Mouse (Mus musculus) hindbrain, embryonic 10.5 days (tissue): ENCODE data around the gene Cfap97. TPM values are rescaled to one million over a fixed set of nuclear protein-coding genes. Genes with fewer than 3 reads are reported as not detected.
"Not testable (repeated sequence)": the region's sequence is repeated elsewhere in the genome, so short reads cannot be mapped to it uniquely, and the experiment has no call there.

Source experiments
- DNase-seq: peaks from one replicate; pipeline ENCODE4 v3.0.0-alpha.2; 2017; ENCODE audit warnings: low spot score
- H3K27ac ChIP-seq: fragments of 300-500 bp; sonication (generic); 2 replicates; pipeline ENCODE4 v1.5.1; 2016; ENCODE audit warnings: mild to moderate bottlenecking, moderate library complexity
- H3K27me3 ChIP-seq: fragments of 300-500 bp; sonication (generic); 2 replicates; pipeline ENCODE4 v1.6.1; 2016; ENCODE audit warnings: mild to moderate bottlenecking; ENCODE audit not compliant: poor library complexity, insufficient read depth, severe bottlenecking
- H3K36me3 ChIP-seq: fragments of 300-500 bp; sonication (generic); 2 replicates; pipeline ENCODE4 v1.6.1; 2016; ENCODE audit warnings: mild to moderate bottlenecking, moderate library complexity
- H3K4me1 ChIP-seq: fragments of 300-500 bp; sonication (generic); replicated peaks from 2 replicates; pipeline ENCODE4 v1.6.1; 2016; ENCODE audit warnings: mild to moderate bottlenecking
- H3K4me3 ChIP-seq: fragments of 300-500 bp; sonication (generic); 2 replicates; pipeline ENCODE4 v1.5.1; 2016; ENCODE audit warnings: mild to moderate bottlenecking, moderate library complexity
- H3K9me3 ChIP-seq: fragments of 300-500 bp; sonication (generic); 2 replicates; pipeline ENCODE4 v1.6.1; 2016; ENCODE audit warnings: mild to moderate bottlenecking, moderate library complexity
- WGBS: fragments of 180-500 bp; shearing (Covaris S2); methylation state at CpG from one replicate; pipeline ENCODE4 v1.1.7; 2016; 5-methylcytosine and 5-hydroxymethylcytosine counted together
- polyA plus RNA-seq: library from polyadenylated mRNA; unstranded; fragments of >200 nt; fragmentation: Nextera tagmentation; extraction: Ambion mirVana; gene quantifications from 2 replicates; pipeline ENCODE4 v1.2.1, GENCODE M21; 2016

The Cfap97 gene
- polyA plus RNA-seq, 1 experiment from 2014 or later = 14.9 TPM

DNA sequence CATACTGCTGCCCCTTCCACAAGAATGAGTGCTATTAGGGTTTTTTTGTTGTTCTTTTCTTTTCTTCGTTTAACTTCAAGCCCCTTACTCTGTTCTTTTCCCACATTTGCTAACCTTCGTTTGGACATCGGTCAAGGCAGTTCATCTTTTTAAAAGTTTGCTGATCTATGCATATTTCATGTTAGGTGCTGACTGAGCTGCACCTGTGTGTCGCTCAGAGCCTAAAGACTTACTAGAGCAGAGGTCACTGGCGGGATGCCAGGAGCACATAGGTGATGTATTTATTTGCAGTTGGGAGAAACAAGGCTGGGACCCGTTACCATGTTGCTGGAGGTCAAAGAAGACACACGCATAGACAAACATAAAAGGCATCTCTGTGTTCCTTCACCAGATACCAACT lies 60.6 kb downstream of the Cfap97 start:
- no peak for DNase-seq
- H3K4me1 ChIP-seq = peaks cover 48% of the 10 kb centered on the region
- 46% methylated on average over 7 of the region's 7 CpGs for WGBS
- peaks cover 46% of the 10 kb centered on the region for H3K27me3 ChIP-seq
- no peaks in the 10 kb centered on the region for H3K9me3 ChIP-seq
- 0 out of 2 replicates have a peak overlapping the region, but pooled peaks have one; percentile 97 for H3K27ac ChIP-seq
- H3K4me3 ChIP-seq = peak overlapping the region; percentile 86; the same call in 1 of the 2 replicates
- H3K36me3 ChIP-seq = peaks cover 23% of the 10 kb centered on the region

DNA sequence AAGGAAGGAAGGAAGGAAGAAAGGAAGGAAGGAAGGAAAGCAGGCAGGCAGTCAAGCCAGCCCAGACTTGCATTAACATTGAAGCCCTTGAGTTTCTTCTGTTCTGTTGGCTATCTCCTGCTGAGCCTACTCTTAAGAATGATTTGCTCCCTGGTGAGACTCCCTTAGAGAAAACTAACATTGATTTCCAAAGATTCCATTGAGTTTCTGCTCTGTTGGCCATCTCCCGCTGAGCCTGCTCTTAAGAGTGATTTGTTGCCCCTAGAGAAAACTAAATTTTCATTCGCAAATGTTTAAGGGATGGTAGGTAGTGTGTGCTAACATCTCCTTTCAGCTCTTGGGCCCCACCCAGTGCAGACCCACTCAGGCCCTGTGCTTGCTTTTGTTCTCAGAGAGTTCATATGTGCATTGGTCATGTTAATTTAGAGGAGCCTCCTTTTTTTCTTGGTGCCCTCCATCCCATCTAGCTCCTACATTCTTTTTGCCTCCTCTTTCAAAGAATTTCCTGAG lies 62.5 kb downstream of the Cfap97 start:
- 7% methylated on average over 2 of the region's 2 CpGs for WGBS
- H3K27ac ChIP-seq = no peak overlapping the region
- no peaks in the 10 kb centered on the region for H3K9me3 ChIP-seq
- peaks cover 40% of the 10 kb centered on the region for H3K4me1 ChIP-seq
- peaks cover 5% of the 10 kb centered on the region for H3K36me3 ChIP-seq
- H3K4me3 ChIP-seq = no peak overlapping the region
- peaks cover 64% of the 10 kb centered on the region for H3K27me3 ChIP-seq
- DNase-seq = no peak

DNA sequence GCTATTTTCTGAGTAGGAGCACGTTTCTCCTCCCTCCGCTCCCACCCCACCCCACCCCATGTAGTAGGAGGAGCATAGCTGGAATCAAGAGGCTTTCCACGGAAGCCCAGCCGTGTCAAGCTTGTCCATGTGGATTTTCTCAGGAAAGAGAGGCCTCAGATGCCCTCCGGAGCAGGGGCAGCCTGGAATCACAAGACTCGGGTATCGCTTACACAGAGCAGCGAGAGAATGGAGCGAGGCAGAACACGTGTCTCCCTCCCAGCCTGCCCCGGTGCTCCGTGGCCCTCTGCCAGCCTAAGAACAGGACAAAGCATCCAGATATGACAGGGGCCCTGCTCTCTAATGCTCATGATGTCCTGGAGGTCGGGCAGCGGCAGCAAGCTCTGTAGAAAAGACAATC lies 65.3 kb downstream of the Cfap97 start:
- 3% methylated on average over 14 of the region's 14 CpGs for WGBS
- peak overlapping the region; percentile 77 for H3K27ac ChIP-seq

DNA sequence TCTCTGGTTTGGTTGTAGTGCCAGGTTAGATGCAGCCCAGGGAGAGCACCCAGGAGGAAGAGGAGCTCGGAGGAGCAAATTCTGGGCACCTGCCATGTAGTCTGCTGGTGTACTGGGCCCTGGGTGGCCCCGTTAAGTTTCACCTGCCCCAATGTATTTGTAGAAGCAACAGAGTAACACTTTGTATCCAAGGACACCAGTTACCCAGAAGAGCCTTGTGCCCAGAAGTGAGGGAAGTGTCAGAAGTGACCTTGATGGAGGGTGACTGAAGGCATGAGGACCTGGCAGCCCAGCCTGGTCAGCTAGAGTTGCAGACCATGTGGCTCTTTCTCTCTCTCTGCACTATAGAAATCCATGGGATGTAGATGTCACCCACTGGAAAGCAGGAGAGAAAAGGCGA lies 69.0 kb downstream of the Cfap97 start:
- WGBS = 74% methylated on average over 3 of the region's 3 CpGs
- no peaks in the 10 kb centered on the region for H3K36me3 ChIP-seq
- peaks cover 6% of the 10 kb centered on the region for H3K4me1 ChIP-seq
- no peak overlapping the region for H3K4me3 ChIP-seq
- no peak overlapping the region for H3K27ac ChIP-seq
- H3K9me3 ChIP-seq = no peaks in the 10 kb centered on the region
- no peak for DNase-seq
- H3K27me3 ChIP-seq = peaks cover 48% of the 10 kb centered on the region

More for the DNA sequence above, 65.3 kb downstream of the Cfap97 start:
- H3K4me1 ChIP-seq = peaks cover 14% of the 10 kb centered on the region
- DNase-seq = peak; percentile 70
- peaks cover 81% of the 10 kb centered on the region for H3K27me3 ChIP-seq
- no peaks in the 10 kb centered on the region for H3K36me3 ChIP-seq
- H3K4me3 ChIP-seq = peak overlapping the region; percentile 45
- no peaks in the 10 kb centered on the region for H3K9me3 ChIP-seq

DNA sequence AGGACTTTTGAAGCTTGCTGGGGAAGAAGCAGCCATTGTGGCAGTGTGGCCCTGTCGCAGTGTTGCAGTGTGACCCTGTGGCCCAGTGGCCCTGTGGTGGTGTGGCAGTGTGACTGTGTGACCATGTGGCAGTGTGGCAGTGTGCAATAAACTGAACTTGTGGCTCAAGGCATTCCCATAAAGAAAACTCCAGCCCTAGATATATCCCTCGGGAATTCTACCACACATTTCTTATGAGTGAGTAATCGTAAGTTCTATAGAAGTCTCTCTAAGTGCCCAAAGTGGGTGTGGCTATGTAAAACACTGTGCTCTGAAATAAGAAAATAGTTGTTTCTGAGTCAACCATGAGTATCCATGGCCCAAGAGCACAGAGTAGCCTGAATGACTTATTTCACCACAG lies 73.9 kb downstream of the Cfap97 start:
- Histone ChIP-seq H3K27ac (no peak overlapping the region), H3K4me1 (no peaks in the 10 kb centered on the region), H3K4me3 (no peak overlapping the region), H3K27me3 (peaks cover 2% of the 10 kb centered on the region), H3K9me3 (no peaks in the 10 kb centered on the region), H3K36me3 (no peaks in the 10 kb centered on the region)
- DNase-seq = no peak
- 81% methylated on average over 3 of the region's 3 CpGs for WGBS

DNA sequence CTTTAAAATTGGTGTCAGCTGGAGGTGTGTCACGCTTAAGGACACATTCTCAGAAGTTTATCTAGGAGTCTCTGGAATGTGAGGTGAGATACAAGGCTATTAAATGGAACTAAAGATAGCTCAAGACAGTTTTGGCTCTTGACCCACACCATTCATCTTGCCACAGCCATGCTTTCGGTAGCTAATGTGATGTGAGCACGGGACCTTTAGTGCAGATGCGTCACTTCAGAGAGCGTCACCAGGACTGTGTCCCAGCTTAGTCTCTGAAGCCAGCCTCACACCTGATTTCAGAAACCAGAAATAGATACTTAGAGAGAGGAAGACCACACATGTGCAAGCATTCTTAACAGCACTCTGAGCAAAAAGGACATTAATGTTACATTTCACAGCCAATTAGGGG lies 75.1 kb downstream of the Cfap97 start:
- WGBS = 93% methylated on average over 5 of the region's 5 CpGs
- Histone ChIP-seq H3K36me3 (no peaks in the 10 kb centered on the region), H3K4me3 (no peak overlapping the region), H3K4me1 (no peaks in the 10 kb centered on the region), H3K27ac (no peak overlapping the region), H3K27me3 (no peaks in the 10 kb centered on the region), H3K9me3 (no peaks in the 10 kb centered on the region)
- DNase-seq = no peak

DNA sequence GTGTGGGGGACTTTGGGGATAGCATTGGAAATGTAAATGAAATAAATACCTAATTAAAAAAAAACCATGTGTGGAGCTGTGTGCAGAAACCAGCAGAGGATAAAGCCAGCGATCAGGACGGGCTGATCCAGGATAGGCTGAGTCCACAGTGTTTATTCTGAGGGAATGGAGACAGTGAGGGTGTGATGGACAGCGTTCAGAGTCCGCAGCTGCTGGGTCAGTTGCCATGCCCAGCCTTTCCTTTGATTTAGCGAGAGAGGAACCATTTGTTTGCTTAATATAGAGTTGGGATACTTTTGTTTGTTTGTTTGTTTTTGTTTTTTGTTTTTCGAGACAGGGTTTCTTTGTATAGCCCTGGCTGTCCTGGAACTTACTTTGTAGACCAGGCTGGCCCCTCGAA lies 80.4 kb downstream of the Cfap97 start:
- not testable (repeated sequence) for DNase-seq, H3K27ac ChIP-seq, H3K9me3 ChIP-seq, H3K36me3 ChIP-seq, H3K4me3 ChIP-seq, H3K4me1 ChIP-seq
- WGBS = 89% methylated on average over 7 of the region's 7 CpGs
- peaks cover 12% of the 10 kb centered on the region for H3K27me3 ChIP-seq

DNA sequence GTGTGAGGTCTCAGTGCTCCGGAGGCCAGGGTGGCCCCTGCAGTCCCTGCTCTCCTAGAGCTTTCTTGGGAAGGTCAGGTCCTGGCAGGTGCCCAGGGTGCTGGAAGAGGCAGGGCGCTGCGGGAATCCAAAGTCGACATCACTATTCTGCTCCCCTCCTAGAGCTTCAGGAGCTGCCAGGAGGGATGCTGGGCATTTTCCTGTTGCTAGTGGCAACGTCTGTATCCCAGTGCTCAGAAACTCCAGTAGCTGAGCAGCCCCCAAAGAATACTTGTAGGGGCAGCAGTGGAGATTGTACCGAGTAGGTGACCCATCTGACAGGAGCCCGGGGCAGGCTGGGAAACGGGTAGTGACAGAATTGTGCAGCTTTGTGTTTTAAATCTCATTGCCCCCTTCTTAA lies 81.2 kb downstream of the Cfap97 start:
- H3K36me3 ChIP-seq = no peaks in the 10 kb centered on the region
- H3K27ac ChIP-seq = no peak overlapping the region
- H3K4me3 ChIP-seq = no peak overlapping the region
- H3K9me3 ChIP-seq = no peaks in the 10 kb centered on the region
- 60% methylated on average over 8 of the region's 8 CpGs for WGBS
- DNase-seq = no peak
- H3K27me3 ChIP-seq = peaks cover 15% of the 10 kb centered on the region
- H3K4me1 ChIP-seq = 0 out of 2 replicates have a peak, but pooled peaks cover 4% of the 10 kb centered on the region

DNA sequence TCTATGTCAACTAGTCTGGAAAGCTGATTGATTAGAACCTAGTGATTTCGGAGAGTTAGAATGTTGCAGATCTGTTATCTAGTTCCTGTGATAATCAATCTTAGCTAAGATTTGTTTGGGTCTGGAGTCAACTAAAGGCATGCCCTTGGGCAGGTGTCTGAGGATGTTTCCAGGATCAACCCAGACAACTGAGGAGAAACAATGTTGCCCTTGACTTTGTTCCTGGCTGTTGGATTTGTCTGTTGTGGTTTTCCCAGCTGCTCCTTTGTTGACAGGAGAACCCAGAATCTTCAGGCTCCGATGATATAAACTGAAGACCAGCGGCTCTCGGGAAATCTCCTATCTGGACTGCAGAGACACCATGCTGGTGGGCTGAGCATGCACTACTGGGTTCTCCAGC lies 83.2 kb downstream of the Cfap97 start:
- WGBS = 85% methylated on average over 4 of the region's 4 CpGs
- Histone ChIP-seq H3K9me3 (no peaks in the 10 kb centered on the region), H3K27ac (no peak overlapping the region), H3K27me3 (peaks cover 27% of the 10 kb centered on the region), H3K36me3 (no peaks in the 10 kb centered on the region), H3K4me1 (0 out of 2 replicates have a peak, but pooled peaks cover 4% of the 10 kb centered on the region), H3K4me3 (no peak overlapping the region)
- DNase-seq = no peak

DNA sequence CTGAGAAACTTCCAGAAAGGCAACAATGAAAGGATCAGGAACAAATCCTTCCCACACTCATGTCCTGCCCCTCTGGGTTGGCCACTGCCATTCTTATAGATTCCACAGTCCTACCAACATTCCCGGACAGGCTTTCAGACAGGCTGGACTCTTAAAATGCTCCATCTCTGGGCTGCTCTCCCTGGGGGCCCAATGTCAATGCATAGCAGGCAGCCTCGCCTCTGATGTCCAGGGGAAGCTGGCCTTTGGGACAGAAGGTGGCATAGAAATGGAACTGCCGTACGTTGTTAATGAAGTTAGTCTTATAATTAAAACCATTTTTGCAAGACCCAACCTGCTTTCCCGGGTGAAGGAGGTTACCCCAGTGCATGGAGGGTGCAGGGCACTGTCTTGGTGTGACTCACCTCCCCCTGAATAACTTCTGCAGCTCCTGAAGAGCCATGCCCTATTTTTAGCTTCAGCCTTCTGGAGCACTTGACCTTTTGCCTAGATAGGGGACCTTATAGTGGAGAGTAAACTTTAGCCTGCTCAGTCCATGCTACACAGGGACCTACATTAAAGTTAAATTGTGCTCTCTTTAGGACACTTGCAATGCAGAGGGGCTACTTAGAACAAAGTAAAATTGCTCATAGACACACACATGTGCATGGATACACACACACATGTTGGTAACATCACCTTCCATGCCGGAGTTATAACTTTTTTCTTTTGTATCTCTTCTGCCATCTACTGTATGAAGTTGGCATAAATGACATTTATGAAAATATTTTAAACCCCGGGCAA lies 85.1 kb downstream of the Cfap97 start:
- no peaks in the 10 kb centered on the region for H3K36me3 ChIP-seq
- WGBS = 69% methylated on average over 7 of the region's 7 CpGs
- H3K4me3 ChIP-seq = no peak overlapping the region
- H3K27me3 ChIP-seq = peaks cover 46% of the 10 kb centered on the region
- DNase-seq = no peak
- no peak overlapping the region for H3K27ac ChIP-seq
- 0 out of 2 replicates have a peak, but pooled peaks cover 4% of the 10 kb centered on the region for H3K4me1 ChIP-seq
- no peaks in the 10 kb centered on the region for H3K9me3 ChIP-seq

DNA sequence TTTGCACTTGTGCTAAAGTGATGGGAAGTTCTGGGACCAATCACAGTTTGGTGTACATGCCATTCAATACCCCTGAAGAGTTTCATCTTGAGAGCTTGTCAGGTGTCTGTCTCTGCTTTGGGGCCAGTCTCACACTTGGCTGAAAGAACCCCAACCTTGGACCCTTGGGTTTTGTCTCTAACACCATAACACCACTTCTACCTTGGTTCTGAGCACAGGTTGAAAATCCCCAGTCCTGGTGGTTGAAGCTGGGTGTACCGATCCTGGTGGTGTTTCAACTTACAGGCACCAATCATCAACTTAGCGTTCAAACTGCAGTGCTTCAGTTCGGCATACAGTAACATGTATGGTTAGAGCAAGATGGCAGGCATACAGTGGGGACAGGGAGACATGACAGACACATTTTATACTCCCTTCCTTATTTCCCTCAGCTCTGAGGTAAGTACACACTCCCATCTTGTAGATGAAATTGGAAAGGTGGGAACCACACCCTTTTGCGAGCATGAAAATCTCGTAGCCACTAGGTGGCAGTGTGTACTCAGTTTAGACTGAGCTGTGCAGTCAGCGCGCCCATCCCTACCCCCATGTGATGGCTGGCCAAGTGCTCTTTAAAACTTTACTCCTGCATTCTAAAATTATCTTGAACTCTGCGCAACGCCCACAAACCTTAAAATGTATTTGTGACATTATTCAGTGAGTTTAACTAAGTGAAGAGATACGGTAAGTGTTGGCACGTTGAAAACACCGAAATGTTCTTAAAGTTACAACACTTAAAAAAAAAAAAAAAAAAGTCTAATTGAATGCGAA lies 90.2 kb downstream of the Cfap97 start:
- DNase-seq = peak; percentile 76
- peaks cover 13% of the 10 kb centered on the region for H3K4me1 ChIP-seq
- WGBS = 35% methylated on average over 13 of the region's 13 CpGs
- no peaks in the 10 kb centered on the region for H3K36me3 ChIP-seq
- no peak overlapping the region for H3K4me3 ChIP-seq
- peaks cover 74% of the 10 kb centered on the region for H3K27me3 ChIP-seq
- H3K9me3 ChIP-seq = no peaks in the 10 kb centered on the region
- H3K27ac ChIP-seq = no peak overlapping the region

DNA sequence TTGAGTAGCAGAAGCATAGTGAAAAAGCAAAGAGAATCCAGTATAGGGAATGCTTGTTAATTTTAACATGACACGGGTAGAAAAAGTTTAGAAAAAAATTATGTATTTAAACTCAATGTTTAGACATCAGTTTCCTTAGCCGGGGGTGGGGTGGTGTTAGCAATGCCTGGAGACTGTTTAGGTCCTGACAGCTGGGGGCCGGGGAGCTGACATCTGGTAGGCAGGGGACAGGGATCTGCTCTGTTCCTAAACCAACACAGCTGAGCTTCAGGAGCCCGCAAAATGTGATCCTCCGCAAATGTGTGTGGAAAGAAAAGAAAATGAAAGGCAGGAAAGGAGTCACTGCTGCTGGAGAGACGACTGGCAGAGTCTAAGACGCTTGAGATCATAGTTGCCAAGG lies 91.4 kb downstream of the Cfap97 start:
- H3K27me3 ChIP-seq = peaks cover 80% of the 10 kb centered on the region
- DNase-seq = peak; percentile 15
- 35% methylated on average over 7 of the region's 7 CpGs for WGBS

More for the DNA sequence above, 91.4 kb downstream of the Cfap97 start:
- Histone ChIP-seq H3K4me1 (peaks cover 16% of the 10 kb centered on the region), H3K9me3 (no peaks in the 10 kb centered on the region), H3K27ac (no peak overlapping the region), H3K4me3 (no peak overlapping the region), H3K36me3 (no peaks in the 10 kb centered on the region)
